15 mouse cellular contexts compared by ENCODE assay signal in genomic region chr6:136100241-136100640, GRCm38 (mm10).
"Had no signal": no experiment of that assay in that cellular context is flagged by ENCODE, and none has a peak within 500 bp of the region (broad histone marks: within the 10 kb centered on the region; RNA-seq: fewer than 3 reads in every experiment).

No protein-coding gene starts in this region.

- DNase-seq: retina, postnatal 1 day; right cerebral cortex, adult 18-20 months; right cerebral cortex, postnatal 14 days; right cerebral cortex, postnatal 25 days; right cerebral cortex, postnatal 4 days; spleen, adult 18-20 months; thymus, adult 18-20 months; thymus, adult 2 months; thymus, postnatal 14 days; thymus, postnatal 25 days; thymus, postnatal 36 days; thymus, postnatal 4 days had no signal

- H3K4me2 ChIP-seq: neural tube, embryonic 15.5 days; stomach, embryonic 15.5 days had no signal

- H3K27me3 ChIP-seq: neural tube, embryonic 15.5 days; stomach, embryonic 15.5 days had no signal

- H3K27ac ChIP-seq: neural tube, embryonic 15.5 days; stomach, embryonic 15.5 days; stomach, postnatal 0 days had no signal

- H3K4me1 ChIP-seq: neural tube, embryonic 15.5 days; stomach, embryonic 15.5 days had no signal

- H3K9ac ChIP-seq: neural tube, embryonic 15.5 days; stomach, embryonic 15.5 days had no signal

- H3K4me3 ChIP-seq: neural tube, embryonic 15.5 days; stomach, embryonic 15.5 days had no signal

- H3K36me3 ChIP-seq: neural tube, embryonic 15.5 days; stomach, embryonic 15.5 days had no signal

- H3K9me3 ChIP-seq: neural tube, embryonic 15.5 days; stomach, embryonic 15.5 days had no signal
